Mouse (Mus musculus): ENCODE results near the gene Shisa6.

GRCm38 (mm10) chr11:66494391-66494790, 31.4 kb downstream of the Shisa6 start:
- TF ChIP-seq JUND (conservative IDR thresholded peaks at IDR 0.05; ENCODE audit: low read depth, low read length): no peak
- no peak for TF ChIP-seq MAFK (IDR thresholded peaks at IDR 0.05; ENCODE audit: insufficient replicate concordance, low read length)
- no peak for TF ChIP-seq ZMIZ1 (IDR thresholded peaks at IDR 0.05; ENCODE audit: low read depth, low read length)
- no peak for TF ChIP-seq POLR2A (IDR thresholded peaks at IDR 0.05; ENCODE audit: low read depth, low read length)
- no peak for TF ChIP-seq E2F4 (IDR thresholded peaks at IDR 0.05; ENCODE audit: insufficient replicate concordance, low read depth, low read length)
- no peak for TF ChIP-seq BHLHE40 (IDR thresholded peaks at IDR 0.05; ENCODE audit: low read depth, low read length)
- no peak for TF ChIP-seq EP300 (IDR thresholded peaks at IDR 0.05; ENCODE audit: low read length)
- TF ChIP-seq CTCF (conservative IDR thresholded peaks at IDR 0.05 in 1 of 2, IDR thresholded peaks at IDR 0.05 in 1 of 2; ENCODE audit: low read depth in 2 of 2, low read length in 2 of 2): no peak
- no peak for TF ChIP-seq SMC3 (IDR thresholded peaks at IDR 0.05; ENCODE audit: low read depth, low read length)
- no peak for TF ChIP-seq TCF12 (IDR thresholded peaks at IDR 0.05; ENCODE audit: low read depth, low read length)
- no peak for TF ChIP-seq MAZ (IDR thresholded peaks at IDR 0.05; ENCODE audit: low read depth, low read length)
- TF ChIP-seq NRF1 (IDR thresholded peaks at IDR 0.05; ENCODE audit: low read depth, low read length): no peak
